8 mouse cellular contexts compared by ENCODE assay signal in genomic region chr11:49203129-49203768, GRCm38 (mm10). TPM values are rescaled to one million over a fixed set of nuclear protein-coding genes. Genes with fewer than 3 reads are reported as not detected.
DNase-seq lines count a peak whose midpoint lies in the region; ATAC-seq and TF ChIP-seq lines count a peak whose summit lies in the region.

TSS of gene Zfp62 (plus strand) at chr11:49203292.

- H3K9ac ChIP-seq in forebrain, postnatal 0 days: peak within 1 kb of the TSS; percentile 99
- peak within 1 kb of the TSS; percentile 99 for H3K9ac ChIP-seq in lung, embryonic 16.5 days (ENCODE audit: low read length)

- WGBS in forebrain, postnatal 0 days: under 1% methylated on average over 47 of the region's 47 CpGs
- WGBS in lung, embryonic 16.5 days: under 1% methylated on average over 43 of the region's 47 CpGs

- no peak for TF ChIP-seq CTCF in G1E (IDR thresholded peaks at IDR 0.05; ENCODE audit: low read depth, low read length)
- TF ChIP-seq CTCF in forebrain, postnatal 0 days (IDR thresholded peaks at IDR 0.05; ENCODE audit: low read depth): 0 out of 2 replicates have a peak, but pooled peaks have one; percentile 1

- peak within 1 kb of the TSS; percentile 97 for H3K27ac ChIP-seq in forebrain, postnatal 0 days (ENCODE audit: low read depth, low read length)
- peak within 1 kb of the TSS; percentile 100 for H3K27ac ChIP-seq in lung, embryonic 16.5 days (ENCODE audit: low read length)

- peak within 1 kb of the TSS; percentile 86 for H3K4me2 ChIP-seq in forebrain, postnatal 0 days (ENCODE audit: low read depth)
- H3K4me2 ChIP-seq in lung, embryonic 16.5 days (ENCODE audit: low read depth, low read length): peak within 1 kb of the TSS; percentile 76

- 0 out of 2 replicates have a peak, but pooled peaks cover 2% of the 10 kb centered on the region for H3K9me3 ChIP-seq in G1E (replicated peaks)
- no peaks in the 10 kb centered on the region for H3K9me3 ChIP-seq in forebrain, postnatal 0 days (ENCODE audit: low read length)
- no peaks in the 10 kb centered on the region for H3K9me3 ChIP-seq in lung, embryonic 16.5 days (ENCODE audit: control insufficient read depth, low read length)

- peak within 1 kb of the TSS; percentile 85 for H3K4me3 ChIP-seq in G1E (ENCODE audit: low read depth, low read length)
- peak within 1 kb of the TSS; percentile 97 for H3K4me3 ChIP-seq in forebrain, postnatal 0 days (ENCODE audit: low read depth, low read length)
- H3K4me3 ChIP-seq in lung, embryonic 16.5 days (ENCODE audit: low read length): peak within 1 kb of the TSS; percentile 78

- peak; percentile 85 for DNase-seq in G1E (ENCODE audit: low spot score)
- peak; percentile 95 to 97 for DNase-seq in cerebellum, adult 18-20 months
- peak; percentile 94 for DNase-seq in forebrain, postnatal 0 days
- peak; percentile 72 for DNase-seq in layer of hippocampus, adult 9-10 months (ENCODE audit: low spot score)
- DNase-seq in ovary, postnatal 10 days (ENCODE audit: low spot score): peak; percentile 94
- DNase-seq in thymus, postnatal 10 days (ENCODE audit: low spot score in 2 of 2): peak; percentile 76 to 85

- no peaks in the 10 kb centered on the region for H3K27me3 ChIP-seq in G1E (ENCODE audit: insufficient read depth, low read length)
- no peaks in the 10 kb centered on the region for H3K27me3 ChIP-seq in forebrain, postnatal 0 days (ENCODE audit: insufficient read depth, low read length)
- H3K27me3 ChIP-seq in lung, embryonic 16.5 days (ENCODE audit: control insufficient read depth, insufficient read depth, low read depth, low read length): no peaks in the 10 kb centered on the region

- H3K36me3 ChIP-seq in G1E (replicated peaks): peaks cover 30% of the 10 kb centered on the region
- no peaks in the 10 kb centered on the region; the same call in 1 of the 2 replicates for H3K36me3 ChIP-seq in forebrain, postnatal 0 days (ENCODE audit: insufficient read depth)
- peaks cover 2% of the 10 kb centered on the region; the same call in 1 of the 2 replicates for H3K36me3 ChIP-seq in lung, embryonic 16.5 days (ENCODE audit: control insufficient read depth, insufficient read depth, low read length)

- H3K4me1 ChIP-seq in G1E (ENCODE audit: insufficient read depth, low read depth, low read length): peaks cover 38% of the 10 kb centered on the region
- peaks cover 12% of the 10 kb centered on the region for H3K4me1 ChIP-seq in forebrain, postnatal 0 days (ENCODE audit: insufficient read depth)
- H3K4me1 ChIP-seq in lung, embryonic 16.5 days (replicated peaks; ENCODE audit: control insufficient read depth, insufficient read depth, low read length): peaks cover 17% of the 10 kb centered on the region

- peak; percentile 82 for ATAC-seq in G1E (ENCODE audit: extremely low read depth, insufficient number of reproducible peaks, low FRiP score, poor library complexity, severe bottlenecking)
- ATAC-seq in forebrain, postnatal 0 days: peak; percentile 96
- peak; percentile 80 for ATAC-seq in hematopoietic stem cell, adult 5-6 weeks (replicated peaks in 1 of 2; ENCODE audit: insufficient read depth in 1 of 2, low FRiP score in 2 of 2, low TSS enrichment in 1 of 2, low read depth in 1 of 2, poor library complexity in 2 of 2, severe bottlenecking in 2 of 2)
- ATAC-seq in lung, embryonic 16.5 days (ENCODE audit: low read depth): peak; percentile 94

RNA-seq across cellular contexts. Expression of gene Zfp62, which starts in this region (rescaled TPM):
- total RNA-seq in G1E (2014; fragmentation: Nextera tagmentation): 143 and 160 TPM in 2 replicates
- total RNA-seq in G1E (2017): 72.7 and 78.2 TPM in 2 replicates
- 6.5 and 13.3 TPM in 2 replicates for polyA plus RNA-seq in G1E (2012)
- 55.8 and 59.5 TPM in 2 replicates for total RNA-seq in forebrain, postnatal 0 days (2014; rRNA removed)
- polyA plus RNA-seq in forebrain, postnatal 0 days (2015; fragmentation: Nextera tagmentation; extraction: Ambion mirVana): 23.9 and 25.5 TPM in 2 replicates
- total RNA-seq in hematopoietic stem cell, adult 5-6 weeks (2017): 144 and 155 TPM in 2 replicates
- polyA plus RNA-seq in lung, embryonic 16.5 days (2015; fragmentation: Nextera tagmentation; extraction: Ambion mirVana): 35.8 and 38.2 TPM in 2 replicates

Comparison
In these comparisons a context has a peak if more than half of its experiments do, and no peak if none do; other contexts are left out.
1. Peak in every context shown above with its lines: DNase-seq, ATAC-seq, H3K4me3 ChIP-seq and H3K27ac ChIP-seq.